Mouse (Mus musculus) lung, postnatal 0 days (tissue): ENCODE measurements around the gene Dmd.

ENCODE experiments used
- CTCF ChIP-seq: IDR thresholded peaks from 2 replicates; pipeline ENCODE4 v1.5.1; 2016; ENCODE audit warnings: antibody characterized with exemption, mild to moderate bottlenecking
- EP300 ChIP-seq: IDR thresholded peaks from 2 replicates; pipeline ENCODE4 v1.6.1; 2016; ENCODE audit warnings: antibody characterized with exemption, mild to moderate bottlenecking, control low read depth

GRCm38 (mm10) chrX:84436556-84436955 is 1487.9 kb downstream of the Dmd start:
- no peak for TF ChIP-seq CTCF
- TF ChIP-seq EP300: no peak
